Mouse (Mus musculus) testis, adult 2 months (tissue): ENCODE measurements around the gene Commd8. TPM values are rescaled to one million over a fixed set of nuclear protein-coding genes. Genes with fewer than 3 reads are reported as not detected.
A peak's percentile ranks its signal among the peaks of the same experiment; 100 is the strongest.
"Not testable (repeated sequence)": the region's sequence is repeated elsewhere in the genome, so short reads cannot be mapped to it uniquely, and the experiment has no call there.

Experiments used
- H3K27ac ChIP-seq: fragments of 200-500 bp; 2 replicates; pipeline ENCODE4 v1.5.1; 2012; ENCODE audit warnings: low read depth, low read length; ENCODE audit not compliant: control insufficient read depth, insufficient read depth
- H3K27me3 ChIP-seq: fragments of 200-500 bp; 2 replicates; pipeline ENCODE4 v1.6.1; 2012; ENCODE audit warnings: mild to moderate bottlenecking, low read length, moderate library complexity; ENCODE audit not compliant: control insufficient read depth, insufficient read depth
- H3K36me3 ChIP-seq: fragments of 200-500 bp; 2 replicates; pipeline ENCODE4 v1.6.1; 2012; ENCODE audit warnings: mild to moderate bottlenecking, low read length; ENCODE audit not compliant: control insufficient read depth, insufficient read depth
- H3K4me1 ChIP-seq: fragments of 200-500 bp; 2 replicates; pipeline ENCODE4 v1.6.1; 2012; ENCODE audit warnings: low read length; ENCODE audit not compliant: control insufficient read depth, insufficient read depth
- H3K4me3 ChIP-seq: fragments of 200-500 bp; 2 replicates; pipeline ENCODE4 v1.5.1; 2012; ENCODE audit warnings: low read depth, mild to moderate bottlenecking, low read length, moderate library complexity, mixed read lengths; ENCODE audit not compliant: control insufficient read depth
- CTCF ChIP-seq: fragments of 200-500 bp; IDR thresholded peaks from 2 replicates; pipeline ENCODE4 v1.5.1; 2012; ENCODE audit warnings: low read depth, mild to moderate bottlenecking, inconsistent platforms, low read length, moderate library complexity; ENCODE audit not compliant: control insufficient read depth, insufficient read depth, insufficient replicate concordance
- POLR2A ChIP-seq: fragments of 200-500 bp; IDR thresholded peaks from 2 replicates; pipeline ENCODE4 v1.6.1; 2012; ENCODE audit warnings: low read depth, mild to moderate bottlenecking, inconsistent platforms, low read length, moderate library complexity; ENCODE audit not compliant: control insufficient read depth
- polyA plus RNA-seq: library from polyadenylated mRNA; depleted of rRNA; stranded (reverse); fragments of >200 nt; gene quantifications from 2 replicates; pipeline ENCODE4 v1.2.3, GENCODE M21; 2012

Gene Commd8
- polyA plus RNA-seq, 1 experiment, result 2.7 TPM

- H3K4me3 ChIP-seq, result no peak overlapping the region
- no peak for TF ChIP-seq CTCF
- no peak for TF ChIP-seq POLR2A
- H3K36me3 ChIP-seq, result peaks cover 4% of the 10 kb centered on the region
- H3K27ac ChIP-seq, result no peak overlapping the region
- H3K27me3 ChIP-seq, result no peaks in the 10 kb centered on the region
- no peaks in the 10 kb centered on the region for H3K4me1 ChIP-seq
Observed at GRCm38 (mm10) chr5:72156598-72156997, 11.4 kb downstream of the Commd8 start.

DNA sequence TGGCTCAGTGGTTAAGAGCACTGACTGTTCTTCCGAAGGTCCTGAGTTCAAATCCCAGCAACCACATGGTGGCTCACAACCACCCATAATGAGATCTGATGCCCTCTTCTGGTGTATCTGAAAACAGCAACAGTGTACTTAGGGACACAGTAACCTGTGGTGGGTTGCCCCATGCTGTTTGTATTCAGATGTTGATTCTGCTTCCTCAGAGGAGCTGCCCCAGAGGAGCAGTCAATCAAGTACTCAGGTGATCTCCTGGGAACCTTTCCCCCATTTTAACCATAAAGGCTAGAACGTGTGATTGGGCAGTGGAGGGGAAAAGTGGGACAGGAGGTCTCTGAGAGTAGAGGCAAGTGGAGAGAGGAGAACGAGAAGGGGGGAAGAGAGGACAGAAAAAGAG, 12.3 kb downstream of the Commd8 start:
- not testable (repeated sequence) for H3K4me3 ChIP-seq, H3K27ac ChIP-seq, H3K4me1 ChIP-seq, H3K36me3 ChIP-seq, H3K27me3 ChIP-seq

- no peaks in the 10 kb centered on the region for H3K36me3 ChIP-seq
- TF ChIP-seq POLR2A (no peak), CTCF (no peak)
- H3K4me3 ChIP-seq, result no peak overlapping the region
- H3K27me3 ChIP-seq, result no peaks in the 10 kb centered on the region
- H3K27ac ChIP-seq, result no peak overlapping the region
- H3K4me1 ChIP-seq, result no peaks in the 10 kb centered on the region
Observed at GRCm38 (mm10) chr5:72150870-72151269, 17.1 kb downstream of the Commd8 start.

DNA sequence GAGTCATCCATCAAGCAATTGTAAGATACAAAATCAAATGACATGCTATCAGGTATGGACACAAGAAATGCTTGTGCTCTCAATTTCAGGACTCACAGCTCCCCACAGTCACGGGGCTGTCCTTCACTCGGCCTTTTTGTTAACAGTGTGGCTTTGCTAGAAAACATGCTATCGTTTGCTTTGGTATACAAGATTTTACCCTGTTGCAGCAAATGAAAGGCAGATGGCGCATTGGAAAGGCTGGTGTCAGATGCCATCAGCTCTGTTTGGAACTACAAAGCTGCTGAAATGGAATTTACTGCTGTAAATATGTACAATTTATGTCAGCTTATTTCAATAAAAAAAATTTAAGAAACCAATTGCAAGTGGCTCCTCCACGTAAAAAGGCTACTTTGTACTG, 19.3 kb downstream of the Commd8 start:
- Histone ChIP-seq H3K4me3 (no peak overlapping the region), H3K27ac (no peak overlapping the region), H3K27me3 (no peaks in the 10 kb centered on the region), H3K4me1 (no peaks in the 10 kb centered on the region), H3K36me3 (no peaks in the 10 kb centered on the region)
- no peak for TF ChIP-seq CTCF
- TF ChIP-seq POLR2A, result no peak

DNA sequence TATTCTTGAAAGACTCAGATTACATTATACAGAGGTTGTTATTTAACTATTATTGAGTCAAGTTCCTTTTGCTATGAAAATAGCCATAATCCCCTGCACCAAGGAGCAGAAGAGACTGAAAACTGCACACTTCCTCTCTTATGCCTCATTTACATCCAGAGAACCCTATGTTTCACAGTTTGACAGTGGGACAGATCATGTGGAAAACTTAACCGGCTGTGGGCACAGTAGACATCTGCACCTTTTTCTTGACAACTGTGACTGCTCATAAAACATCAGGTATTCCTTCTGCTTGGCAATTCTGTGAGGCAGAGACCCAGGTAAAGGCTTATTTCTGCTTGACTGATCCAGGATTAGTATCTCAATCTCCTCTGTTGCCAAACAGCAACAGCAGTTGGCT, 28.4 kb downstream of the Commd8 start:
- peaks cover 2% of the 10 kb centered on the region; the same call in 1 of the 2 replicates for H3K4me1 ChIP-seq
- H3K4me3 ChIP-seq, result no peak overlapping the region
- no peak for TF ChIP-seq CTCF
- no peak for TF ChIP-seq POLR2A
- no peaks in the 10 kb centered on the region for H3K27me3 ChIP-seq
- H3K36me3 ChIP-seq, result no peaks in the 10 kb centered on the region
- no peak overlapping the region for H3K27ac ChIP-seq

DNA sequence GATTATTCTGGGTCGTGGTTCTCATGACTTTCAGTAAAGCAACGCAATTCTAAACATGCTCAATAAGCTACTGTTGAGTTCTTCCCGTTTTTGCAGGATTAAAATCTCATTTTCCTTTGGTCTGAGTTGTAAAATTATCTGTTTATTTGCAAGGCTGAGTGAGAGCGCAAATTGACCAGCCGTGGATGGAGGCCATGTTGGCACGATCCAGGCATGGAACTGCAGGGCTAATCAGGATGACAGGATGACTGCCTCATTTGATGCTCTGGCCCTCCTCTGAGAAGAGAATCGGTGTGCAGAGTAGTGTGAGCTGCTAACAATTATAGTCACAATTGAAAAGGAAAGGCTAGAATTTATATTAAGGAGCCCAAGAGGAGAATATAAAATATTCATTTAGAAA, 29.7 kb downstream of the Commd8 start:
- Histone ChIP-seq H3K27ac (no peak overlapping the region), H3K4me1 (peaks cover 2% of the 10 kb centered on the region; the same call in 1 of the 2 replicates), H3K4me3 (peak overlapping the region; percentile 33; the same call in 1 of the 2 replicates), H3K36me3 (no peaks in the 10 kb centered on the region), H3K27me3 (no peaks in the 10 kb centered on the region)
- TF ChIP-seq POLR2A (no peak), CTCF (no peak)

GRCm38 (mm10) chr5:72133906-72134305, 34.1 kb downstream of the Commd8 start:
- Histone ChIP-seq H3K36me3 (no peaks in the 10 kb centered on the region), H3K4me1 (peaks cover 2% of the 10 kb centered on the region; the same call in 1 of the 2 replicates), H3K27me3 (no peaks in the 10 kb centered on the region)

DNA sequence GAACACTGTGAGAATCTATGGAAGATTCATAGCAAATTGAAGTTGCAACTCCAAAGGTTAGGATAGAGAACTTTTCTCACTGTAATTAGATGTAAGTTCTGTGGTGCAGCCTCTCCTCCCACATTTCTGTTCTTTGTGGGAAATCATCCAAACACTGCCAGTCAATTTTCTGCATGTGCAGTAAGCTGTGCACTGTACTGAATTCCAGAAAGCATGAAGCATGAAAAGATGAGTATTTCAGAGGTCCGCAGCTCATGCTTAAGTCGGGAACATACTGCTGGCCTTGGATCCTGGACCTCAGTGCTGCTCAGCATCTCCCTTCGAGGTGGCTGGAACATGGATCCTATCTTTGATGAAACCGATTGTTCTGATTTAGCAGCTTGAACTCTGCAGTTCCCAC, 41.3 kb downstream of the Commd8 start:
- no peaks in the 10 kb centered on the region for H3K4me1 ChIP-seq
- H3K27me3 ChIP-seq, result no peaks in the 10 kb centered on the region
- H3K36me3 ChIP-seq, result no peaks in the 10 kb centered on the region
- H3K27ac ChIP-seq, result no peak overlapping the region
- TF ChIP-seq CTCF, result no peak
- no peak for TF ChIP-seq POLR2A
- no peak overlapping the region for H3K4me3 ChIP-seq

More at GRCm38 (mm10) chr5:72133906-72134305, 34.1 kb downstream of the Commd8 start:
- TF ChIP-seq CTCF, result no peak
- TF ChIP-seq POLR2A, result no peak
- H3K4me3 ChIP-seq, result no peak overlapping the region
- H3K27ac ChIP-seq, result no peak overlapping the region
